Mouse (Mus musculus) lung, postnatal 0 days (tissue): ENCODE data around the gene Map3k14.

Experiments used
- CTCF ChIP-seq: IDR thresholded peaks from 2 replicates; pipeline ENCODE4 v1.5.1; 2016; ENCODE audit warnings: antibody characterized with exemption, mild to moderate bottlenecking
- EP300 ChIP-seq: IDR thresholded peaks from 2 replicates; pipeline ENCODE4 v1.6.1; 2016; ENCODE audit warnings: antibody characterized with exemption, mild to moderate bottlenecking, control low read depth

- TF ChIP-seq CTCF (no peak), EP300 (no peak)
Measured at GRCm38 (mm10) chr11:103174891-103175391, 92.3 kb downstream of the Map3k14 start.
